Mouse (Mus musculus) inflammation-experienced regulatory T-cells, adult 6 months (primary cell): ENCODE results near the gene Izumo2. TPM values are rescaled to one million over a fixed set of nuclear protein-coding genes. Genes with fewer than 3 reads are reported as not detected.

Source experiments
- polyA plus RNA-seq, 3 experiments: library from polyadenylated mRNA; unstranded; fragments of 100-300 nt; shearing (Covaris generic); gene quantifications; one replicate each; pipeline ENCODE4 v1.2.1; 2017

The Izumo2 gene
- polyA plus RNA-seq, 3 experiments from 2014 or later, result not detected

Other genes starting within 250 kb of the Izumo2 start
- not detected for gene Aspdh, start 243.4 kb upstream of the Izumo2 start, polyA plus RNA-seq
- 10 to 100 TPM; 46.9 to 62.6 (median 47.0) TPM for gene Josd2, start 240.8 kb upstream of the Izumo2 start, polyA plus RNA-seq
- gene Emc10, start 212.2 kb upstream of the Izumo2 start, polyA plus RNA-seq, result 10 to 100 TPM; 21.0 to 22.5 (median 22.3) TPM
- gene Fam71e1, start 212.2 kb upstream of the Izumo2 start, polyA plus RNA-seq, result 1 to 10 TPM; 2.7 to 5.2 (median 3.9) TPM
- gene Mybpc2, start 184.1 kb upstream of the Izumo2 start, polyA plus RNA-seq, result not detected
- gene Spib, start 176.7 kb upstream of the Izumo2 start, polyA plus RNA-seq, result 1 to 10 TPM in 1 of 3 experiments, under 1 TPM in 2; 0.17 to 2.1 (median 0.86) TPM
- gene Pold1, start 159.9 kb upstream of the Izumo2 start, polyA plus RNA-seq, result 10 to 100 TPM; 21.0 to 32.4 (median 21.4) TPM
- 10 to 100 TPM; 43.0 to 52.2 (median 49.9) TPM for gene Nr1h2, start 154.8 kb upstream of the Izumo2 start, polyA plus RNA-seq
- 1 to 10 TPM; 1.3 to 7.7 (median 3.2) TPM for gene Napsa, start 136.4 kb upstream of the Izumo2 start, polyA plus RNA-seq
- gene Kcnc3, start 118.1 kb upstream of the Izumo2 start, polyA plus RNA-seq, result not detected
- not detected for gene Myh14, start 37.9 kb upstream of the Izumo2 start, polyA plus RNA-seq
- 10 to 100 TPM; 66.6 to 71.2 (median 69.7) TPM for gene Vrk3, start 39.7 kb downstream of the Izumo2 start, polyA plus RNA-seq
- 1 to 10 TPM in 1 of 3 experiments, under 1 TPM in 2; 0.16 to 2.1 (median 0.93) TPM for gene Zfp473, start 42.3 kb downstream of the Izumo2 start, polyA plus RNA-seq
- 10 to 100 TPM; 30.8 to 60.2 (median 32.2) TPM for gene Nup62, start 107.3 kb downstream of the Izumo2 start, polyA plus RNA-seq
- gene Il4i1, start 107.6 kb downstream of the Izumo2 start, polyA plus RNA-seq, result 1 to 10 TPM; 1.9 to 4.2 (median 2.1) TPM
- under 1 TPM in 1 of 3 experiments, not detected in 2; 0.41 TPM for gene Atf5, start 107.9 kb downstream of the Izumo2 start, polyA plus RNA-seq
- 1 to 10 TPM; 1.1 to 4.5 (median 3.7) TPM for gene Akt1s1, start 140.2 kb downstream of the Izumo2 start, polyA plus RNA-seq
- 10 to 100 TPM; 43.9 to 66.0 (median 60.6) TPM for gene Tbc1d17, start 140.3 kb downstream of the Izumo2 start, polyA plus RNA-seq
- gene Pnkp, start 148.4 kb downstream of the Izumo2 start, polyA plus RNA-seq, result 10 to 100 TPM; 43.2 to 49.7 (median 46.8) TPM
- 1 to 10 TPM; 1.9 to 5.6 (median 3.2) TPM for gene Ptov1, start 161.0 kb downstream of the Izumo2 start, polyA plus RNA-seq
- 10 to 100 TPM in 2 of 3 experiments, 1 to 10 TPM in 1; 7.1 to 14.1 (median 11.1) TPM for gene Med25, start 184.0 kb downstream of the Izumo2 start, polyA plus RNA-seq
- 10 to 100 TPM in 2 of 3 experiments, 1 to 10 TPM in 1; 8.0 to 15.3 (median 11.0) TPM for gene Fuz, start 187.3 kb downstream of the Izumo2 start, polyA plus RNA-seq
- 10 to 100 TPM in 1 of 3 experiments, 1 to 10 TPM in 2; 6.1 to 12.1 (median 7.1) TPM for gene Ap2a1, start 220.8 kb downstream of the Izumo2 start, polyA plus RNA-seq
- gene Tsks, start 234.5 kb downstream of the Izumo2 start, polyA plus RNA-seq, result not detected